Mouse (Mus musculus) midbrain, embryonic 12.5 days (tissue): ENCODE measurements around the gene Glyr1. TPM values are rescaled to one million over a fixed set of nuclear protein-coding genes. Genes with fewer than 3 reads are reported as not detected.
A peak's percentile ranks its signal among the peaks of the same experiment; 100 is the strongest.

Source experiments
- ATAC-seq: fragments of 200-750 bp; cut with Nextera tagmentation; 2 replicates; pipeline ENCODE4 v1.8.0; 2017; ENCODE audit warnings: low read depth, moderate TSS enrichment, moderate library complexity; ENCODE audit not compliant: low FRiP score
- H3K27ac ChIP-seq: fragments of 300-500 bp; sonication (generic); replicated peaks from 2 replicates; pipeline ENCODE4 v1.5.1; 2016; ENCODE audit warnings: mild to moderate bottlenecking
- H3K27me3 ChIP-seq: fragments of 300-500 bp; sonication (generic); 2 replicates; pipeline ENCODE4 v1.6.1; 2016; ENCODE audit warnings: mild to moderate bottlenecking
- H3K36me3 ChIP-seq: fragments of 300-500 bp; sonication (generic); 2 replicates; pipeline ENCODE4 v1.6.1; 2016
- H3K4me1 ChIP-seq: fragments of 300-500 bp; sonication (generic); 2 replicates; pipeline ENCODE4 v1.6.1; 2016
- H3K4me2 ChIP-seq: fragments of 300-500 bp; sonication (generic); replicated peaks from 2 replicates; pipeline ENCODE4 v1.6.1; 2016; ENCODE audit warnings: mild to moderate bottlenecking, moderate library complexity
- H3K4me3 ChIP-seq: fragments of 300-500 bp; sonication (generic); 2 replicates; pipeline ENCODE4 v1.5.1; 2016; ENCODE audit warnings: mild to moderate bottlenecking
- H3K9ac ChIP-seq: fragments of 300-500 bp; sonication (generic); replicated peaks from 2 replicates; pipeline ENCODE4 v1.6.1; 2016; ENCODE audit warnings: mild to moderate bottlenecking, moderate library complexity
- H3K9me3 ChIP-seq: fragments of 300-500 bp; sonication (generic); 2 replicates; pipeline ENCODE4 v1.6.1; 2016; ENCODE audit warnings: mild to moderate bottlenecking
- WGBS: fragments of 180-500 bp; shearing (Covaris S2); methylation state at CpG from one replicate; pipeline ENCODE4 v1.1.7; 2016; 5-methylcytosine and 5-hydroxymethylcytosine counted together
- polyA plus RNA-seq: library from polyadenylated mRNA; unstranded; fragments of >200 nt; fragmentation: Nextera tagmentation; extraction: Ambion mirVana; gene quantifications from 2 replicates; pipeline ENCODE4 v1.2.1, GENCODE M21; 2016

Gene Glyr1
- 235 and 240 TPM in 2 replicates for polyA plus RNA-seq

- H3K27ac ChIP-seq, result peak within 1 kb of the TSS; percentile 98
- peaks cover 26% of the 10 kb centered on the region for H3K4me1 ChIP-seq
- peaks cover 36% of the 10 kb centered on the region for H3K36me3 ChIP-seq
- ATAC-seq, result peak; percentile 99
- H3K9me3 ChIP-seq, result no peaks in the 10 kb centered on the region
- peak within 1 kb of the TSS; percentile 98 for H3K4me2 ChIP-seq
- no peaks in the 10 kb centered on the region for H3K27me3 ChIP-seq
- H3K4me3 ChIP-seq, result peak within 1 kb of the TSS; percentile 99
- WGBS, result under 1% methylated on average over 54 of the region's 56 CpGs
- H3K9ac ChIP-seq, result peak within 1 kb of the TSS; percentile 91
Measured at GRCm38 (mm10) chr16:5049774-5050234, at the start of gene Glyr1, which contains the start of gene Ubn1. Gene Glyr1 (minus strand): TSS chr16:5049863. Gene Ubn1 (plus strand): TSS chr16:5050057.

DNA sequence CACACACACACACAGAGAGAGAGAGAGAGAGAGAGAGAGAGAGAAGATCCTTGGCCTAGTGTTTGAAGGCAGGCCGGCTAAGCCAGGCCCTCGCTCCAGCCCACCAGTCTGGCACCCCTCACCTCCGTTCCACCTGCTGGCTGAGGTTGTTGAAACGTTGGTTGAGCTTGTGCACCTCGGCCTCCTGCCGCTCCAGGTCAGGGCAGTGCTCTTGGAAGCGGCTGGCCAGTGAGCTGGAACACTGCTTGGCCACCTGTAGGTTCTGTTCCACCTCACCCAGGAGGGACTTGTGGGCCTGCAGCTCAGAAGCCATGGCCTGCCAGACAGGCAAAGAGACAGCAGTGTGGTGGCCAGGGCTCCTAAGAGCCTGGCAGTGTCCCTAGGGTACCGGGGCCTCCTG lies 46.8 kb upstream of the Glyr1 start:
- no peak for ATAC-seq
- H3K27ac ChIP-seq, result no peak overlapping the region
- no peaks in the 10 kb centered on the region for H3K4me1 ChIP-seq
- no peaks in the 10 kb centered on the region for H3K36me3 ChIP-seq
- H3K27me3 ChIP-seq, result no peaks in the 10 kb centered on the region
- no peaks in the 10 kb centered on the region for H3K9me3 ChIP-seq
- no peak overlapping the region for H3K4me3 ChIP-seq
- H3K9ac ChIP-seq, result no peak overlapping the region
- 79% methylated on average over 8 of the region's 8 CpGs for WGBS
- no peak overlapping the region for H3K4me2 ChIP-seq

GRCm38 (mm10) chr16:5093285-5093684 lies 43.6 kb upstream of the Glyr1 start:
- no peak overlapping the region for H3K27ac ChIP-seq
- WGBS, result 89% methylated on average over 5 of the region's 5 CpGs
- no peaks in the 10 kb centered on the region for H3K4me1 ChIP-seq
- no peak overlapping the region for H3K9ac ChIP-seq
- no peaks in the 10 kb centered on the region for H3K9me3 ChIP-seq
- no peak overlapping the region for H3K4me3 ChIP-seq
- H3K4me2 ChIP-seq, result no peak overlapping the region
- ATAC-seq, result no peak
- H3K36me3 ChIP-seq, result peaks cover 5% of the 10 kb centered on the region
- H3K27me3 ChIP-seq, result no peaks in the 10 kb centered on the region

DNA sequence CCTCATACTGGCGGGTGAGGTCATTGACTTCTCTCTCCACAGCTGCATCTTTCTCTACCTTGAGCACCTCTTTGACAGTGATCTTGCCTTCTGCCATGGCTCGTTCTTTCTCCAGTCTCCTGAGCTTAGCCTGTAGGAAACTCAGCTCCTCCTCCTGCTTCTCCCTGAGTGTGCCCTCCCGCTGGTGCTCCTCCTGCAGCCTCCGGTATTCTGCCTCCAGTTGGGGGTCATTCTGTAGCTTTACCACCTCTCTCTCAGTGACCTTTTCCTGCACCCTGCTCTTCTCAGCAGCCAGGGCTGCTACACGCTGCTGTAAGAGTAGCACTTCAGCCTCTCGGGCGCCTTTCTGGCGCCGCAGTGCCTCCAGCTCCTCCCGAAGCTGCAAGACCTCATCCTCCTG lies 39.4 kb upstream of the Glyr1 start:
- H3K4me3 ChIP-seq, result no peak overlapping the region
- 73% methylated on average over 10 of the region's 10 CpGs for WGBS
- peaks cover 48% of the 10 kb centered on the region for H3K36me3 ChIP-seq
- no peak for ATAC-seq
- H3K4me1 ChIP-seq, result no peaks in the 10 kb centered on the region
- no peak overlapping the region for H3K4me2 ChIP-seq
- no peaks in the 10 kb centered on the region for H3K27me3 ChIP-seq
- H3K9ac ChIP-seq, result no peak overlapping the region
- H3K9me3 ChIP-seq, result no peaks in the 10 kb centered on the region
- H3K27ac ChIP-seq, result no peak overlapping the region

- no peaks in the 10 kb centered on the region for H3K4me1 ChIP-seq
- H3K4me3 ChIP-seq, result no peak overlapping the region
- no peaks in the 10 kb centered on the region for H3K27me3 ChIP-seq
- H3K9ac ChIP-seq, result no peak overlapping the region
- no peak overlapping the region for H3K4me2 ChIP-seq
- H3K27ac ChIP-seq, result no peak overlapping the region
- H3K36me3 ChIP-seq, result peaks cover 74% of the 10 kb centered on the region
- WGBS, result 92% methylated on average over 2 of the region's 2 CpGs
- no peaks in the 10 kb centered on the region for H3K9me3 ChIP-seq
- ATAC-seq, result no peak
Measured at GRCm38 (mm10) chr16:5086179-5086578, 36.5 kb upstream of the Glyr1 start.

DNA sequence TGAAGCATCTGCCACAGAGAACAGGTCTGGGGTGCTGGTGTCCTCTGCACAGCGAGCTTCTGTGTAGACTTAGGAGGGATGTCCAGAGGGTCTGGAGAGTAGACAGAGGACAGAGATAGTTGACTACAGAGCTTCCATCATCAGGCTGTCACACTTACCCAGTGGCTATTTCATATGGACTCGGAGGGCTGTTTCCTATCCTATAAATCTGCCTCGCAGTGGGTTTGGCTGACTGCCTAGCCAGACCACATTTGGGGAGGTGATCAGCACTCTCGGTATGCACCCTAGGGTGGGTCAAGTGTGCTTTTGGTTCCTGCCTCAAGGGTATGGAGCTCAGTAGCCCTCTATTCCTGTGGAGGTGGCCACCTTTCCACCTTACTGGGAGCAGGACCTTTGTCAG lies 35.5 kb upstream of the Glyr1 start:
- Histone ChIP-seq H3K27me3 (no peaks in the 10 kb centered on the region), H3K4me1 (no peaks in the 10 kb centered on the region), H3K9ac (no peak overlapping the region), H3K27ac (no peak overlapping the region), H3K36me3 (peaks cover 74% of the 10 kb centered on the region), H3K4me2 (no peak overlapping the region), H3K4me3 (no peak overlapping the region), H3K9me3 (no peaks in the 10 kb centered on the region)
- WGBS, result 91% methylated on average over 4 of the region's 4 CpGs
- no peak for ATAC-seq

GRCm38 (mm10) chr16:5074341-5074740 lies 24.7 kb upstream of the Glyr1 start:
- Histone ChIP-seq H3K4me3 (no peak overlapping the region), H3K36me3 (peaks cover 94% of the 10 kb centered on the region), H3K4me2 (no peak overlapping the region), H3K9me3 (no peaks in the 10 kb centered on the region), H3K27ac (no peak overlapping the region), H3K4me1 (no peaks in the 10 kb centered on the region), H3K27me3 (no peaks in the 10 kb centered on the region), H3K9ac (no peak overlapping the region)
- no peak for ATAC-seq
- WGBS, result 95% methylated on average over 5 of the region's 5 CpGs

DNA sequence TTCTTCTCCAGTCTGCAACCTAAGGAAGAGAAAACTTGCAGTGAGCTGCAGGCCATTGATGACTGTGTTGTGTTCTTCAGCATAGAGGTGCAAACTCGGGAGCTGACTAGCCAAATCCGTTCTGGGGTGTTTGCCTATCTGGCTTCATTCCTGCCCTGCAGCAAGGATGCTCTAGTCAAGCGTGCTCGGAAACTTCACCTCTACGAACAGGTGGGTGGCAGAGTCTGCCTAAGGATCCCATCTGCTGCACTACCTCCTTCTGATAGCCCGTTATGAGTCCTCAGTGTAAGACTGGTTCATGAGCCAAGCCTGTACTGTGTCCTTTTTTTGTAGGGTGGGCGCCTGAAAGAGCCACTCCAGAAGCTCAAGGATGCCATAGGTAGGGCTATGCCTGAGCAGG lies 22.3 kb upstream of the Glyr1 start:
- Histone ChIP-seq H3K4me2 (no peak overlapping the region), H3K27me3 (no peaks in the 10 kb centered on the region), H3K9me3 (no peaks in the 10 kb centered on the region), H3K4me1 (no peaks in the 10 kb centered on the region), H3K4me3 (no peak overlapping the region), H3K36me3 (peaks cover 87% of the 10 kb centered on the region), H3K27ac (no peak overlapping the region), H3K9ac (no peak overlapping the region)
- no peak for ATAC-seq
- 93% methylated on average over 7 of the region's 7 CpGs for WGBS

GRCm38 (mm10) chr16:5070321-5070720 lies 20.7 kb upstream of the Glyr1 start:
- 95% methylated on average over 3 of the region's 3 CpGs for WGBS
- Histone ChIP-seq H3K4me2 (no peak overlapping the region), H3K9ac (no peak overlapping the region), H3K27me3 (no peaks in the 10 kb centered on the region), H3K9me3 (no peaks in the 10 kb centered on the region), H3K4me1 (no peaks in the 10 kb centered on the region), H3K27ac (no peak overlapping the region), H3K4me3 (no peak overlapping the region), H3K36me3 (peaks cover 79% of the 10 kb centered on the region)
- no peak for ATAC-seq

GRCm38 (mm10) chr16:5063472-5063871 lies 13.8 kb upstream of the Glyr1 start:
- no peak for ATAC-seq
- no peaks in the 10 kb centered on the region for H3K27me3 ChIP-seq
- H3K4me3 ChIP-seq, result no peak overlapping the region
- peaks cover 61% of the 10 kb centered on the region for H3K36me3 ChIP-seq
- no peak overlapping the region for H3K27ac ChIP-seq
- H3K9ac ChIP-seq, result no peak overlapping the region
- H3K9me3 ChIP-seq, result no peaks in the 10 kb centered on the region
- 87% methylated on average over 4 of the region's 4 CpGs for WGBS
- H3K4me2 ChIP-seq, result no peak overlapping the region
- H3K4me1 ChIP-seq, result no peaks in the 10 kb centered on the region

GRCm38 (mm10) chr16:5058114-5058513 lies 8.5 kb upstream of the Glyr1 start:
- no peaks in the 10 kb centered on the region for H3K27me3 ChIP-seq
- no peak overlapping the region for H3K27ac ChIP-seq
- H3K4me2 ChIP-seq, result no peak overlapping the region
- H3K9ac ChIP-seq, result no peak overlapping the region
- no peak for ATAC-seq
- no peak overlapping the region for H3K4me3 ChIP-seq
- no peaks in the 10 kb centered on the region for H3K9me3 ChIP-seq
- 97% methylated on average over 1 of the region's 1 CpGs for WGBS
- no peaks in the 10 kb centered on the region for H3K4me1 ChIP-seq
- peaks cover 55% of the 10 kb centered on the region for H3K36me3 ChIP-seq

DNA sequence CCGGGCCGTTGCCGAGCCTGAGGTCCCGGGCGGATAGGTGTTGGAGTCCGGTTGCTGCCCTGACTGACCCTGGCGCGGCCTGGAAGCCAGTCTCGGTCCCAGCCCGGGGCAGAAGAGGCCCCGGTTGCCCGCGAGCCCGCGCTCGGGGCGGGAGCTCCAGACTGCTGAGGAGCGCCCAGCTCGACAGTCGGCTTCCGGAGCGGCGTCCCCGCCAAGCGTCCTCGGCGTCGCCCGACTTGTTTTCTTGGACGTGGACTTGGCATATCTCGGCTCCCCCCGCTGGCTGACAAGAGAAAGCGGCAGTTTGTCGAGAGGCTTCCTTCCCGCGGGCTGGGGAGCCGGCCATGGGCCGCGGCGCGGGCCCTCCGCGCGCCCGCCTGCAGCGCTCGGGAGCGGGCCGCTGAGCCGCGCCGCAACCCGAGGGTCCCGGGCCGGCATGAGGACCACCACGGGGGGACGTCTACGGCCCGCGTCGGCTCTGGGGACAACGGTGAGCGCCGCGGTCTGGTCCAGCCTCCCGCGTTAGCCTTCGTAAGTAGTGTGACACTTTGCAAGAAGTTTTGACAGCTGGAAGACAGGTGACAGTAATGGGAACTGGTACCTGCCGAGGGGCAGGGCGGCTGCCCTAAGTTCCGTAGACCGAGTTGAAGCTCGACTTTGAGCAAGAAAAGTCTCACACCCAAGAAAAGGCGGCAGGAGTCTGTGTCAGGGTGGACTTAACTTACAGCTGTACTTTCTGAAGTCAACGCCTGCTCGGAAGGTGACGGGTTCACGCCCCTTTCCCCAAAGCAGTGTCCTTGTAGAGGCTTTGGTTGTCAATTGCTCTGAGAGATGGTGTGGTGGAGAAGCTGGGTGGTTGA lies 818 bp upstream of the Glyr1 start:
- WGBS, result under 1% methylated on average over 75 of the region's 78 CpGs
- Histone ChIP-seq H3K27me3 (no peaks in the 10 kb centered on the region), H3K4me1 (peaks cover 26% of the 10 kb centered on the region), H3K9ac (peak overlapping the region; percentile 91), H3K27ac (peak overlapping the region; percentile 98), H3K4me3 (peak overlapping the region; percentile 99), H3K9me3 (no peaks in the 10 kb centered on the region), H3K4me2 (peak overlapping the region; percentile 98), H3K36me3 (peaks cover 35% of the 10 kb centered on the region)
- ATAC-seq, result peak; percentile 78
